Mouse (Mus musculus) heart, postnatal 0 days (tissue): ENCODE data around the gene Vwa7.

ENCODE experiments used
- CTCF ChIP-seq: IDR thresholded peaks from 2 replicates; pipeline ENCODE4 v1.5.1; 2016; ENCODE audit warnings: antibody characterized with exemption, control low read depth, low read depth
- EP300 ChIP-seq: IDR thresholded peaks from 2 replicates; pipeline ENCODE4 v1.6.1; 2016; ENCODE audit warnings: antibody characterized with exemption, low read depth

- TF ChIP-seq CTCF, result no peak
- TF ChIP-seq EP300, result no peak
Measured at GRCm38 (mm10) chr17:35060071-35060470, 43.7 kb downstream of the Vwa7 start.
